Mouse (Mus musculus) heart, postnatal 0 days (tissue): ENCODE data around the gene Gypa.

Experiments used
- CTCF ChIP-seq: IDR thresholded peaks from 2 replicates; pipeline ENCODE4 v1.5.1; 2016; ENCODE audit warnings: antibody characterized with exemption, control low read depth, low read depth
- EP300 ChIP-seq: IDR thresholded peaks from 2 replicates; pipeline ENCODE4 v1.6.1; 2016; ENCODE audit warnings: antibody characterized with exemption, low read depth

DNA sequence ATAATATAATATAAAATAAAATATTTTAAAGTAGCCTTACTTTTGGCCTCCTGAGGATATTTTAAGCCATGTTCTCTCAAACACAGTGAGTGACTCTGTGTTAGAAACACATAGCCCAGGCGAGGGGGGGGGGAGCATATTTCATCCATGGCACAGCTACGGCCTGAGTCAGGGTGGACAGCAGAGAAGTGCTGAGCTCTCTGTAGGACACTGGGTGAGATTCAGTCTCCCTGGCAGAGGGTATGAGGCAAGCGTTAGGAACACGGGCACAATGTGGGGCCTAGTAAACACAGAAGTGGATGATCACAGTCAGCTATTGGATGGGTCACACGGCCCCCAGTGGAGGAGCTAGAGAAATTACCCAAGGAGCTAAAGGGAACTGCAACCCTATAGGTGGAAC, 1.2 kb downstream of the Gypa start:
- no peak for TF ChIP-seq CTCF
- no peak for TF ChIP-seq EP300
